Mouse (Mus musculus) hindbrain, postnatal 0 days (tissue): ENCODE measurements at regions not wholly inside any gene's neighbourhood (a gene's known extent, or its start where the extent isn't known, plus 50 kb on each side); places are given as distances from the start of the nearest gene placed in this dataset.

Experiments
- ATAC-seq: fragments of 200-750 bp; cut with Nextera tagmentation; 2 replicates; pipeline ENCODE4 v1.8.0; 2017; ENCODE audit warnings: mild to moderate bottlenecking, moderate TSS enrichment, moderate library complexity
- DNase-seq: peaks from one replicate; pipeline ENCODE4 v3.0.0-alpha.2; 2015; ENCODE audit warnings: low spot score
- H3K27ac ChIP-seq: fragments of 300-500 bp; sonication (generic); 2 replicates; pipeline ENCODE4 v1.5.1; 2014; ENCODE audit warnings: mild to moderate bottlenecking
- H3K27me3 ChIP-seq: fragments of 300-500 bp; sonication (generic); 2 replicates; pipeline ENCODE4 v1.6.1; 2014; ENCODE audit warnings: low read length, mixed read lengths; ENCODE audit not compliant: insufficient read depth
- H3K36me3 ChIP-seq: fragments of 300-500 bp; sonication (generic); 2 replicates; pipeline ENCODE4 v1.6.1; 2014; ENCODE audit warnings: low read length, mixed read lengths; ENCODE audit not compliant: insufficient read depth
- H3K4me1 ChIP-seq: fragments of 300-500 bp; sonication (generic); 2 replicates; pipeline ENCODE4 v1.6.1; 2014; ENCODE audit warnings: antibody characterized with exemption, low read length, mixed read lengths; ENCODE audit not compliant: insufficient read depth
- H3K4me2 ChIP-seq: fragments of 300-500 bp; sonication (generic); 2 replicates; pipeline ENCODE4 v1.6.1; 2014; ENCODE audit warnings: low read depth, mild to moderate bottlenecking, low read length, moderate library complexity, mixed read lengths
- H3K4me3 ChIP-seq: fragments of 300-500 bp; sonication (generic); 2 replicates; pipeline ENCODE4 v1.5.1; 2014; ENCODE audit warnings: low read length
- H3K9ac ChIP-seq: fragments of 300-500 bp; sonication (generic); replicated peaks from 2 replicates; pipeline ENCODE4 v1.6.1; 2014; ENCODE audit warnings: mild to moderate bottlenecking, low read length, moderate library complexity, mixed read lengths
- H3K9me3 ChIP-seq: fragments of 300-500 bp; sonication (generic); 2 replicates; pipeline ENCODE4 v1.6.1; 2016; ENCODE audit warnings: low read length, mixed read lengths
- CTCF ChIP-seq: IDR thresholded peaks from 2 replicates; pipeline ENCODE4 v1.5.1; 2016; ENCODE audit warnings: antibody characterized with exemption, control low read depth, low read depth
- WGBS: fragments of 180-500 bp; shearing (Covaris S2); extraction: QIAGEN DNeasy Blood & Tissue Kit; methylation state at CpG from one replicate; pipeline ENCODE4 v1.1.7; 2014; 5-methylcytosine and 5-hydroxymethylcytosine counted together

DNA sequence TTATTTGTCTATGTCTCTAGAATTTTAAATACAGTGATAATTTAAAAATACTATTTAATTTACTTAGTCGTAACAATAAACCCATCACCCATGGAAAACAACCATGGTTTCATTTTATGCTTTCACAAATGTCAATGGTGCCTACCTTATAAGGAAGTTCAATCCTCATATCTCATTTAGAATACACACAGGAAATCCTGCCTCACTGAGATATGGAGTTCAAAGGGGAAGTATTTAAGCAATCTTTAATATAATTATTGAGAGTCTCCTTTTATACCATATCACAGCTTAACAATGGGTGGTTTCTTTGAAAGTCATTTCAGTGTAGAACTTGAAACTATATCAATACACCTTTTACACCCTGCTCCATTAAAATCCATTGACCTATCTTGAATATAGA, 86.0 kb upstream of the Maf start:
- H3K27ac ChIP-seq: no peak overlapping the region
- no peaks in the 10 kb centered on the region for H3K36me3 ChIP-seq
- no peak for TF ChIP-seq CTCF
- no peak overlapping the region for H3K9ac ChIP-seq
- DNase-seq: no peak
- no peak for ATAC-seq
- no peak overlapping the region for H3K4me3 ChIP-seq
- 85% methylated on average over 1 of the region's 1 CpGs for WGBS
- H3K4me2 ChIP-seq: no peak overlapping the region
- H3K9me3 ChIP-seq: no peaks in the 10 kb centered on the region
- no peaks in the 10 kb centered on the region for H3K27me3 ChIP-seq
- H3K4me1 ChIP-seq: no peaks in the 10 kb centered on the region

DNA sequence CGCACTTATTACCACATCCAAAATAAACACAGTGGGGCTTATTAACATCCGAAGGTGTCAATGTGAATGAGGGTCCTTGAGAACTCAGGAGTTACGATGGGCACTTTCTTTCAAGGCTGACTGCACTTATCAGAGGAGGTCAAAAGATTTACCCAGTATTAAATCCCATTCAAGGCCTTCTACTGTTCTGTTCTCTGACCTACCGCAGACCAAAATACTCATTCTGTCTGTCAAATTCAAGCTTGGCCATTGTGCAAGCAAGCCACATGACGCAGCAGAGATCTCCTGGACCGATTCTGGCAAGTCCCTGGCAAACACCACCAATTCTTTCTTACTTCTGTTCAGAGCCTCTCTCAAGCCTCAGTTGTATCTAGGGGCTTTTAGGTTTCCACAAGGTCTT, 80.8 kb upstream of the Maf start:
- H3K36me3 ChIP-seq: no peaks in the 10 kb centered on the region
- H3K9me3 ChIP-seq: no peaks in the 10 kb centered on the region
- ATAC-seq (no peak), DNase-seq (no peak)
- no peak overlapping the region for H3K4me2 ChIP-seq
- H3K4me3 ChIP-seq: no peak overlapping the region
- WGBS: 62% methylated on average over 6 of the region's 6 CpGs
- H3K27ac ChIP-seq: no peak overlapping the region
- H3K9ac ChIP-seq: no peak overlapping the region
- H3K27me3 ChIP-seq: no peaks in the 10 kb centered on the region
- no peaks in the 10 kb centered on the region for H3K4me1 ChIP-seq
- TF ChIP-seq CTCF: no peak

DNA sequence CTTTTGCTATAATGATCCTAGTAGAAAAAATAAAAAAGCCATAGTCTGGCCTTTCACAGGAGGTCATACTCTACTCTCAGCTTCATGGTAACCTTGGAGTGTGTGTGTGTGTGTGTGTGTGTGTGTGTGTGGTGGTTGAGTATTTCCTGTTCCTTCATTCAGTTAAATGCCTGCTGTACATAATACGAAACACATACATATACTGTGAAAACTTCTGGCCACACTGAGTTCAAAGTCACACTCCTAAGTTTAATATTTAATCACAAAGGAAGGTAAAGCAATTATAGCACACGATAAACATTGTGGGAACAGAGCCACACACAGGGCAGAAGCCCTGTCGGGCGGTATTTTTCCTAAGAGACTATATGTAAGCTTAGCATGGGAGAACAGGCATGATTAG, 78.6 kb upstream of the Maf start:
- Histone ChIP-seq H3K9ac (no peak overlapping the region), H3K4me1 (no peaks in the 10 kb centered on the region), H3K4me2 (no peak overlapping the region), H3K27me3 (no peaks in the 10 kb centered on the region), H3K36me3 (no peaks in the 10 kb centered on the region), H3K4me3 (no peak overlapping the region), H3K27ac (no peak overlapping the region), H3K9me3 (no peaks in the 10 kb centered on the region)
- ATAC-seq (no peak), DNase-seq (no peak)
- WGBS: 92% methylated on average over 4 of the region's 4 CpGs
- no peak for TF ChIP-seq CTCF

DNA sequence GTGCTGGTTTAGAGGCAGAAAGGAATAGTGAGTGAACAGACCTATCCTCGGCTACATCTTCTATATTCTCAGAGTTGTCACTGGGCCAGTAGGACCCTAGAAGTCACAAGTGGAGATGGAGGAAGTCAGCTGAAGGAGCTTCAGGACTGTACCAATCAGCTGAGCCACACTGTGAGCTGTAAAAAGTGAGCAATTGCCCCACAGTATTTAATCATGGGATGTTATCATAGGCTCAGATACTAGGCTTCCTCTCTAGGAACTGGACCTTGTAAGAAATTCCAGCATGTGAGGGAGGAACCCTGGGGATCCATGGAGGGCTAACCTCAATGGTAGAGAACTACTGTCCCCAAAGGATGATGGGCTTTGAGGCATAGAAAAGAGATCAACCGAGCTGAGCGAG, 78.2 kb upstream of the Maf start:
- H3K27ac ChIP-seq: no peak overlapping the region
- no peaks in the 10 kb centered on the region for H3K36me3 ChIP-seq
- H3K4me2 ChIP-seq: no peak overlapping the region
- no peaks in the 10 kb centered on the region for H3K9me3 ChIP-seq
- 96% methylated on average over 3 of the region's 3 CpGs for WGBS
- no peak overlapping the region for H3K9ac ChIP-seq
- H3K27me3 ChIP-seq: no peaks in the 10 kb centered on the region
- no peak for DNase-seq
- H3K4me1 ChIP-seq: no peaks in the 10 kb centered on the region
- no peak for TF ChIP-seq CTCF
- no peak overlapping the region for H3K4me3 ChIP-seq
- ATAC-seq: no peak

DNA sequence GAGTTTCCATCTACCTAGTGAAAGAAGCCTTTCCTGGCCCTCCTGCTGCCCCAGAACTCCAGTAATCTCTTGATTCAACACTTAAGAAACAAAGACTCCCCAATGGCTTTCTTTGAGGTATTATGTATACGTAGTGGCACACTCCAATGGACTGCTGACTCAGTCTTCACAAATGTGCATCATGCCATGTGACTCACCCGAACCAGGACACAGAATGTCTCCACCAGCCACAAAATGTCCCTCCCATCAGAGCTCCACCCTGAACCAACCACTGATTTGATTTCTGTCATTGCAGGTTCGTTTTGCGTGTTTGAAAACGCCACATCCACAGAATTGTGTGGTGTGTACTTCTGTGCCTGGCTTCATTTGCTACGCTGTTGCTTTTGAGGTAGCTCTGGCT, 75.8 kb upstream of the Maf start:
- no peak overlapping the region for H3K4me3 ChIP-seq
- no peak for DNase-seq
- no peak for TF ChIP-seq CTCF
- H3K36me3 ChIP-seq: no peaks in the 10 kb centered on the region
- no peak for ATAC-seq
- no peak overlapping the region for H3K4me2 ChIP-seq
- H3K27me3 ChIP-seq: no peaks in the 10 kb centered on the region
- H3K27ac ChIP-seq: no peak overlapping the region
- no peaks in the 10 kb centered on the region for H3K4me1 ChIP-seq
- 93% methylated on average over 6 of the region's 6 CpGs for WGBS
- H3K9ac ChIP-seq: no peak overlapping the region
- no peaks in the 10 kb centered on the region for H3K9me3 ChIP-seq

DNA sequence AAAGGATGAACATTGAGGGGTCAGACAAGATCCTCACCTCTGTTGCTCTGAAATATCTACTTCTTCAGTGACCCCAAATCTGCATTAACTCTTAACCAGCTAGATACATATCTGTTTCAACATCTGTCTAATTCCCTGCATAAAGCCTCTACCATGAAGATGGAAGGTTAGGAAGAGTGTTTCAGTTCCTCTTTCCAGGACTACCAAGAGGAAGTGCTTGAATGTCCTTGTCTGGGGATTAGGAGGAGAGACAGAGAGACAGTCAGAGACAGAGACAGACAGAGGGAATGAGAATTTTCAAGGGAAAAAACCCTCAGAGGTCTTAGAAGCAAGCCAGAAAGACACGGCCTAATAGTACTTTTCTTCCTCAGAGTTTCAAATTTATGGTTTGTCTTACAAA, 70.8 kb upstream of the Maf start:
- H3K27ac ChIP-seq: no peak overlapping the region
- ATAC-seq (no peak), DNase-seq (no peak)
- no peak for TF ChIP-seq CTCF
- no peaks in the 10 kb centered on the region for H3K27me3 ChIP-seq
- H3K4me2 ChIP-seq: no peak overlapping the region
- H3K4me3 ChIP-seq: no peak overlapping the region
- 93% methylated on average over 1 of the region's 1 CpGs for WGBS
- H3K36me3 ChIP-seq: no peaks in the 10 kb centered on the region
- H3K9me3 ChIP-seq: no peaks in the 10 kb centered on the region
- no peaks in the 10 kb centered on the region for H3K4me1 ChIP-seq
- H3K9ac ChIP-seq: no peak overlapping the region

DNA sequence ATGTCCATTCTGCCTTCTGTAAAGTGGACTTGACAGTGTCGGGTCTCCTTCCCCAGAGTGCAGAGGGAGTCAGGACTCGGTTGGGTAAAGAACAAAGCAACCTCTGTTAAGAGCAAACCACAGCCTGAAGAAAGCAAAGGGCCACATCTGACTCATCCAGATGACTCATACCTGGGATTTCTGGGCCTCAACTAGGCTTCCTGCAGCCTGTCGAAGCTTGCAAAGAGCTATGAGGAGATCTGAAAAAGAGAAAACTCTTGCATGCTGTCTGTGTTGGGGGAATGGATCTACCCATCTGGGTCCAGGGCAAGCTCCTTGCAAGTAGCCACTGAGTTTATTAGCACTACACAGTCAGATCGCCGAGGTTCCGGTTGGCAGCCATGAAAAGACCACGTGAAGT, 63.5 kb upstream of the Maf start:
- H3K9me3 ChIP-seq: no peaks in the 10 kb centered on the region
- no peak overlapping the region for H3K27ac ChIP-seq
- TF ChIP-seq CTCF: no peak
- no peak for DNase-seq
- H3K4me2 ChIP-seq: no peak overlapping the region
- H3K36me3 ChIP-seq: no peaks in the 10 kb centered on the region
- no peak overlapping the region for H3K9ac ChIP-seq
- no peak overlapping the region for H3K4me3 ChIP-seq
- ATAC-seq: no peak
- no peaks in the 10 kb centered on the region for H3K27me3 ChIP-seq
- H3K4me1 ChIP-seq: no peaks in the 10 kb centered on the region; the same call in 1 of the 2 replicates
- WGBS: 83% methylated on average over 7 of the region's 7 CpGs
